Mouse (Mus musculus) erythroblast, adult 5-6 weeks (primary cell): ENCODE measurements at regions not wholly inside any gene's neighbourhood (a gene's known extent, or its start where the extent isn't known, plus 50 kb on each side); places are given as distances from the start of the nearest gene placed in this dataset.

Source experiments
- ATAC-seq: replicated peaks from 2 replicates; pipeline ENCODE4 v1.8.0; 2016; ENCODE audit warnings: moderate number of reproducible peaks, mild to moderate bottlenecking, moderate TSS enrichment, inconsistent platforms; ENCODE audit not compliant: poor library complexity, low FRiP score, severe bottlenecking

- ATAC-seq: no peak
These were observed 164.0 kb downstream of the Usp46 start for GRCm38 (mm10) chr5:73904146-73904811.

GRCm38 (mm10) chr5:73912149-73912548 lies 156.1 kb downstream of the Usp46 start:
- ATAC-seq: no peak

- no peak for ATAC-seq
These were observed 155.1 kb downstream of the Usp46 start for GRCm38 (mm10) chr5:73913116-73913515.

GRCm38 (mm10) chr5:73918011-73918410 lies 150.2 kb downstream of the Usp46 start:
- no peak for ATAC-seq

GRCm38 (mm10) chr5:73919936-73920335 lies 148.3 kb downstream of the Usp46 start:
- no peak for ATAC-seq

- no peak for ATAC-seq
These were observed 140.7 kb downstream of the Usp46 start for GRCm38 (mm10) chr5:73927534-73927933.

- ATAC-seq: no peak
These were observed 139.5 kb downstream of the Usp46 start for GRCm38 (mm10) chr5:73928691-73929090.

- ATAC-seq: no peak
These were observed 138.0 kb downstream of the Usp46 start for GRCm38 (mm10) chr5:73930205-73930604.

- peak; percentile 77 for ATAC-seq
These were observed 130.4 kb downstream of the Usp46 start for GRCm38 (mm10) chr5:73937799-73938198.

GRCm38 (mm10) chr5:73938450-73938849 lies 129.8 kb downstream of the Usp46 start:
- ATAC-seq: no peak

GRCm38 (mm10) chr5:73942950-73943349 lies 125.3 kb downstream of the Usp46 start:
- no peak for ATAC-seq

GRCm38 (mm10) chr5:73945671-73946070 lies 122.6 kb downstream of the Usp46 start:
- ATAC-seq: no peak

GRCm38 (mm10) chr5:73946164-73946563 lies 122.1 kb downstream of the Usp46 start:
- ATAC-seq: no peak

GRCm38 (mm10) chr5:73948031-73948899 lies 120.0 kb downstream of the Usp46 start:
- ATAC-seq: no peak
